Mouse (Mus musculus) B cell, adult 67 days (primary cell): ENCODE measurements around the gene Gm21118. TPM values are rescaled to one million over a fixed set of nuclear protein-coding genes. Genes with fewer than 3 reads are reported as not detected.

Experiments used
- total RNA-seq, 2 experiments: library from RNA; stranded (reverse); gene quantifications; 4 replicates each; pipeline ENCODE4 v1.2.4; 2023

Gene Gm21118
- not detected for total RNA-seq

DNA sequence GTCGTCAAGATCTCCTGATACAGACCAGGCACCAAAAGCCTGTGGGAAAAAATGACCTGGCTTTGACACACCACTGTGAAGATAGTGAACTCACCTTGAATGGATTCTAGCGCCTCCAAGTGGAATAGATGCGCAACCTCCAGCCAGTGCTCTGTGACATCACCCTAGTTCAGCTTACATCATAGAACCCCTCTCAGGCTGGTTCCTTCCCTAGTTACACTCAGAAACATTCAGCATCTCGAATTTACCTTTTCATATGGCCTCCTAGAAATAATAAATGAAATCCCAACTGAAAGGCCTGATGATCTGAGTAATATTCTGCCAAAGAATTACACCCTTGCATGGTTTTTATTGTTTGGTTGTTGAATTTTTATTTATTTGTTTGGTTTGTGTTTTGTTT, at the start of gene Gm21118:
Gm21118 (minus strand) TSS at position 101 of the 400 bp plus-strand sequence.

DNA sequence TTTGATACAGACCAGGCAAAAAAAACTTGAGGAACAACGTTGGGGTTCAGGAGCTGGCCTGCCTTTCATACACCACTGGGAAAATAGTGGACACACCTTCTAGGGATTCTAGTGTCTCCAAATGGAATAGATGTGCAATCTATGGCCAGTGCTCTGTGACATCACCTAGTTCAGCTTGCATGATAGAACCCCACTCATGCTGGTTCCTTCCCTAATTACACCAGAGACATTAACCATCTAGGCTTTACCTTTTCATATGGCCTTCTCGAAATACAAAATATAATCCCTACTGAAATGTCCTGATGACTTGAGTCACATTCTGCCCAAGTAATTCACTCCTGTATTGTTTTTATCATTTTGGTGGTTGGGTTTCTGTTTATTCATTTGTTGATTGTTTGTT, 29.7 kb upstream of the Gm21118 start, which contains the start of the genes Gm29423 and Gm29644:
Gm29423 (minus strand) TSS at position 101 of the 400 bp plus-strand sequence.
Gm29644 (minus strand) TSS at position 157 of the 400 bp plus-strand sequence.

Other genes with a start within 250 kb of the Gm21118 start
- gene Gm29423, start 29.6 kb upstream of the Gm21118 start, total RNA-seq: not detected
- gene Gm29644, start 29.7 kb upstream of the Gm21118 start, total RNA-seq: not detected
- gene Gm20888, start 168.2 kb upstream of the Gm21118 start, total RNA-seq: not detected